Mouse (Mus musculus): Measurements from ENCODE around the gene Olfr1314.

Olfr1314 gene

DNA sequence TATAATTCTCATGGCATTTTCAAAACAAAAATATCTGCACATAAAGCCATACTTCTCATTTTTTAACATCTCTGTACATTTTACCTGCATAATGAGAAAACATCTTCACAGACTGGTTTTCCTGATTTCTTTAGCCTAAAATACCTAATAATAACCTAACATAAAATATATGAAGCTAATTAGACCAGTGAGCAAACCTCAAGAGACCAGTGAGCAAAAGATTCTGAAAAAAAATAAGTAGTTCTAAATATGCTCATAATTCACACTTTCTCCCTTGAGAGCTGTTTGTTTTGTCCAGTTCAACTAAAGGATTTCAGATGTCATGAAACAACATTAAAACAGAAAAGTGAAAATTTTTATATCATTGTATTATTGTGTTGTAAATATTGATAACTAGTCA is at the start of gene Olfr1314:
TSS of gene Olfr1314 (minus strand) at position 101 of the 400 bp plus-strand sequence.
- DNase-seq (ENCODE audit: low read depth) = no peak

DNA sequence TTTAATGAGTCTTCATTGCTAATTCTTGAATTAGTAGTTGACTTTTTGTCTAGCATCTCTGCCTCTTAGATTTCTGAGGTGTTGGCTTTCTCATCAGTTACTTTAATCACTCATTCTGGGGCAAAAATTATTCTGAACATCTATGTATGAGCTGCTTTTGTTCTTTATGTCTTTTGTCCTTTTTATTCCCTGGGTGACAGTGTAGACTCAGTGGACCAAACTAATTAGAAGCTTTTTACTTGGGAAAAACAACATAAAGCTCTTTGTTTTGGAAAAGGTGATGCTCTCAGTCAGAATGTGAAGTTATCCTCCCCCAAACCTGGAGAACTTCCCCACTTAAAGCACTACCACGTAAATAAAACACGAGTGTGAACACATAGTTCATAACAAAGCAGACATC is 43.4 kb upstream of the Olfr1314 start, which contains the start of gene Olfr1317:
TSS of gene Olfr1317 (plus strand) at position 301 of the 400 bp plus-strand sequence.
- no peak for DNase-seq (ENCODE audit: low read depth)

DNA sequence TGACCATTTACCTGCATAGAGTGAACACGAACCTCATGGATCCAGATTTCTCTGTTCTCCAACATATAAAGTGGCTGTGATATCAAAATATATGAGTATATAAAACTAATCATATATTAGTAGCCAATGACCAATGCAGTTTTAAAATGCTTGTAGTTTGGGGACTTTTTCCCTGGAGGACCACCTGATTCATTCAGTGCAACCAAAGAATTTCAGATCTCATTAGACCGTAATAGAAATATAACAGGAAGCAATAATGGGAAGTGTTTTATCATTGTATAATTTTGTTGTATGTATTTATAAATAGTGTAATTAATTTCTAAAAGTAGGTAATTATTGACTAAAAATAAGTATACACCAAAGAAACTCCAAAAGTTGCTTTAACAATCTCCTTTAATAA is 38.3 kb upstream of the Olfr1314 start, which contains the start of gene Olfr1316:
TSS of gene Olfr1316 (minus strand) at position 101 of the 400 bp plus-strand sequence.
- no peak for DNase-seq (ENCODE audit: low read depth)

DNA sequence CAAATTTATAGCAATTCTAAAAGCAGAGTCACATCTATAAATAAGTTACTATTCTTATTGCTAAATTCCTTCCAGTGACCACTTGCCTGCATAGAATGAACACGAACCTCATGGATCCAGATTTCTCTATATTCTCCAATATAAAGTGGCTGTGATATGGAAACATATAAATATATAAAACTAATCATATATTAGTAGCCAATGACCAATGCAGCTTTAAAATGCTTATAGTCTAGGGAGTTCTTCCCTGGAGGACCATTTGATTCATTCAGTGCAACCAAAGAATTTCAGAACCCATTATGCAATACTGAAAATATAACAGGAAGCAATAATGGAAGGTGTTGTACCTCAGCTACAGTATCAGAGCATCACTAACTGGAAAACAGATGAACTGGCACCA is 18.8 kb upstream of the Olfr1314 start, which contains the start of gene Olfr1315-ps1:
TSS of gene Olfr1315-ps1 (minus strand) at position 101 of the 400 bp plus-strand sequence.
- no peak for DNase-seq (ENCODE audit: low read depth)

DNA sequence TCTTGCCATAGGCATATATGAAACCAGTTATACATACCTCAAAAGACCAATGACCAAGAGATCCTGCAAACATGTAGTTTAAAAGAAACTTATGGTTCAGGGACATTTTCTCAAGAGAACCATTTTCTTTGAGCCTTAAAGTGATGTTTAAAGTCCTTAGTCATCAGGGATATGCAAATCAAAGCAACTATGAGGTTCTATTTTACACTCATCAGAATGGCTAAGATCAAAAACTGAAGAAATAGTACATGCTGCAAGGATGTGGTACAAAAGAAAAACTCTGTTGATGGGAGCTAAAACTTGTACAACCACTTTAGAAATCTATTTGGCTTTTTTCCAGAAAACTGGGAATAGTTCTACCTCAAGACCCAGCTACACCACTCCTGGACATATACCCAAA is 18.8 kb downstream of the Olfr1314 start, which contains the start of gene Olfr1313:
TSS of gene Olfr1313 (minus strand) at position 101 of the 400 bp plus-strand sequence.
- DNase-seq (ENCODE audit: low read depth) = no peak

DNA sequence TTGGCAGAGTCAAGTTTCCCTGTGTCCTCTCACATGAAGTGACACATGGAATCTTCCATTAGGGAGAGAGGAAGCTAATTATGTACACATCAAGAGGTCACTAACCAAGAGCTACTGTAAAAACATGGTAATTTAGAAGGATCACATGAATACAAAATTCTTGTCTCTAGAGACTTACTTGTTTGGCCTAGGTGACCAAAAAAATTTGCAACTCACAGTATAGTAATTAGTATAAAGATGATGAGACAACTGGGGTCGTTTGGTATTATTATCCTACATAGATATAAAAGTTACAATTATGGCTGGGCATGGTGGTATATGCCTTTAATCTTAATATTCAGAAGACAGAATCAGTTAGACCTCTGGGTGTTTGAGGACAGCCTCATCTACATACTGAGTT is 46.4 kb downstream of the Olfr1314 start, which contains the start of gene Olfr1312:
TSS of gene Olfr1312 (minus strand) at position 101 of the 400 bp plus-strand sequence.
- no peak for DNase-seq (ENCODE audit: low read depth)

All from c-Kit-positive CD71-positive TER-119-negative erythroid progenitor cells, embryonic 14.5 days (primary cell).